Mouse (Mus musculus): ENCODE results near the gene Cfap298.

GRCm38 (mm10) chr16:90971004-90971403, 36.1 kb upstream of the Cfap298 start:
- TF ChIP-seq GATA1 (IDR thresholded peaks at IDR 0.05; ENCODE audit: low read length) (no peak), TAL1 (IDR thresholded peaks at IDR 0.05; ENCODE audit: low read length) (no peak)

Data from erythroblast, embryonic 14.5 days (primary cell).